Mouse (Mus musculus): Measurements from ENCODE around the gene Cep41.

The Cep41 gene

DNA sequence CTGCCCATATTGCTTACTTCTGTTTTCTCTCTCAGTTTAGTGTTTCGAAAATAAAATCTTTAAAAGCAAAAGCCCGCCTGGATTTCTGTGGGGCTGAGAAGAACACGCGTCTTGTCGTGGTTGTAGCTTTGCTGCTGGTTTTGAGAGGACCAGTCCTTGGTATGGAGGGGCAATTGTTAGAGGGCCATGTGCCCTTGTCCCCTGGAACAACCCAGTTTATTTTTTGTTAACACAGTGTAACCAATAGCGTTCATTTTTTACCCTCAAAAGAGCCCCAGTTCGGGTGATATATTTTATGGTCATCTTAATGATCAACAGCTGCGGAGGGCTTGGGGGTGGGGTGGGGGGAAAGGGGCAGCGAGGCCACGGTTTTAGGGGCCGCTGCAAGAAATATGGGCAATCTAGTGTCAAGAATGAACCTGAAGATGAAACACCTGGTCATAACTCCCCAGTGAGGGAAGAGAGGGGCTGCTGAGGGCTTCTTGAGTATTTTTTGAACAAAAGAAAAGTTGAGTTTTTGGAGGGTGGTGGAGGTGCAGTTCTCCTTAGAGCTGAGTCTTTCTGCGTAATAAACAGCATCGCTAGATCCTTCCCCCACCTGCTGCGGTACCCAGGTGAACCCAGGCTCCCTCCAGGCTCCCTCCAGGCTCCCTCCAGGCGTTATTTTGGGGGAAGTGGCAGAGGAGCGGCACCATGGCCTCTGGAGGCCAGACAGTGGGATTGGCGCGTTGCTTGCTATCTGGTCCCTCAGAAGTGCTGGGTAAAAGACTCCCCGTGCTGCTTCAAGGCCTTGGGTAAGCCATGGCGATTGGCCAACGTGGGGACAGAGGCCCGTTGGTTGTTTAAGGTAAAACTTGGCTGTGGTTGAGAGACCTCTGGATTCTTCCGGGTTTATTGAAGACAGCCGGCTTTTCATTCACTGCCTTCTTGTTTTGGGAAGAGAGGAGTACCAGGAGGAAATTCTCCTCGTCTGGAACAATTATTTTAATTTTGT, 17.1 kb upstream of the Cep41 start:
- no peak for DNase-seq (ENCODE audit: low spot score)

- peak; percentile 27 for DNase-seq (ENCODE audit: low spot score)
These were observed 15.6 kb upstream of the Cep41 start for GRCm38 (mm10) chr6:30709115-30709514.

- no peak for DNase-seq (ENCODE audit: low spot score)
These were observed 10.5 kb upstream of the Cep41 start for GRCm38 (mm10) chr6:30703977-30704602.

DNA sequence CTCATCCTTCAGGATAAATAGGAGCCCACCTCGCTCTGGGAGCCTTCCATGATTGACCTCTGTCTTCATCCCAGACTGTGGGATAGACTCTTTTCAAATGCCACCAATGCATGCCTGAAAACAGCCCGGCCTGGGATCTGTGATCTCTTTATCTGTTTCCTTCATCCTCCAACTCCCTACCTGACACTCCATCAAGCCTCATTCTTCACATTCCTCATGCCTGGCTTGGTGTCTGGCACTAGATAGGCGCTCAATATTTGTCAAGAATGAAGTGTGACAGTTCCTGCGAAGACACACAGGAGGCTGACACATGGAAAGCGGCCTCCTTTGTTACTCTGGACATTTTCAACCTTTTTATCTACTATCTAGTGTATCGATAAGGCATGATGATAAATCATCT, 9.9 kb upstream of the Cep41 start:
- no peak for DNase-seq (ENCODE audit: low spot score)

DNA sequence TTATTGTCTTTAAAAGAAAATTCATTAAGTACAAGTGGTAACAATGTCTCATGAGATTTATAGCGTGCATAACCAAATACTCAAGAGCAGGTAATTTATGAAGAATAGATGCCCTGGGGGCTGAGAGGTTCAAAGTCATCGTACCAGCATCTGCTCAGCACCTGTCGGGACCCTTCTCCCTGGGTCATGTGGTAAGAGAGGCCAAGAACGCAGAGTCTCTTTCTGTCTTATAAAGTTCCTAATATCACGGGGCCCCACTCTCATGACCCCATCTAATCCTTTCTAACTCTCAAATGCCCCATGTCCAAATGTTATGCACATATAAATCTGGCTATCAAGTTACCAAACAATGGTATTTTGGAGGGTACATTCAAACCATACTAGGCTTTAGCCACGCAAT, 9.3 kb upstream of the Cep41 start:
- no peak for DNase-seq (ENCODE audit: low spot score)

- no peak for DNase-seq (ENCODE audit: low spot score)
These were observed 6.6 kb upstream of the Cep41 start for GRCm38 (mm10) chr6:30700182-30700581.

GRCm38 (mm10) chr6:30698036-30698435, 4.5 kb upstream of the Cep41 start:
- no peak for DNase-seq (ENCODE audit: low spot score)

GRCm38 (mm10) chr6:30697464-30697863, 3.9 kb upstream of the Cep41 start:
- no peak for DNase-seq (ENCODE audit: low spot score)

GRCm38 (mm10) chr6:30695124-30695523, 1.6 kb upstream of the Cep41 start:
- no peak for DNase-seq (ENCODE audit: low spot score)

- DNase-seq (ENCODE audit: low spot score), result no peak
These were observed 660 bp upstream of the Cep41 start for GRCm38 (mm10) chr6:30694209-30694608.

GRCm38 (mm10) chr6:30692826-30693225, 723 bp downstream of the Cep41 start:
- no peak for DNase-seq (ENCODE audit: low spot score)

DNA sequence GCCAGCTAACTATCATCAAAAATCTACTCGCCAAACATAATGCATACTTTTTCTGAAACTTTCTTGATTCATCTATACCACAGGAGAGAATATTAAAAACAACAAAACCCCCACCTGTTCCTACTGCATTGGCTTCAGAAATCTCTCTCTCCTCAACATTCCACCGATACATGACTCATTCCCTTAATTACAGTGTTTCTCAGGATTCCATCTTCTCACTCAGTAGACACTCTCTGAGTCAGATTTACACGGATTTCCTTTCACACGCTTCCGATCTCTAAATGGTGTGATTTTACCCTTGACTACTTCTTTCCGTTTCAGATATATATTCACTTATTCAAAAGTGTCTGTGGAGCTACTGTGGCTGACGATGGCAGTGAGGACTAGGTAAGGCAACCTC, 6.4 kb downstream of the Cep41 start:
- no peak for DNase-seq (ENCODE audit: low spot score)

DNA sequence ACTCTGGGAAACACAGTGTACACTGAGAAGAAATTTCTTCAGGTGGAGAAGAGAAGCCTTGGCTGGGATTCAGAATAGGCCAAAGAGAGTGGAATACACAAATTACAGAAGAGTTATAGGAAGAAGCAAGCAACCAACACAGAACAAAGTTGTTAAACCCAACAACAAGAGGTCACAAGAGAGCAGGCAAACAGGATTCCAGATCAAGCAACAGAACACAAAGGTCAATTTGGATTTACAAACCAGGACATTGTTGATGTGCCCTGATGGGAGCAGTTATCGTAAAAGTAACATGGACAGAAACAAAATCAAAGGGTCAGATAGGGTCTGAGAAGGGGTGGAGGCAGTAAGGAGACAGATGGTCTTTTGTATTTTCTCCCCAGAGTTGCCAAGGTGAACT, 9.0 kb downstream of the Cep41 start:
- DNase-seq (ENCODE audit: low spot score), result no peak

- DNase-seq (ENCODE audit: low spot score), result peak; percentile 32
These were observed 11.3 kb downstream of the Cep41 start for GRCm38 (mm10) chr6:30681935-30682900.

DNA sequence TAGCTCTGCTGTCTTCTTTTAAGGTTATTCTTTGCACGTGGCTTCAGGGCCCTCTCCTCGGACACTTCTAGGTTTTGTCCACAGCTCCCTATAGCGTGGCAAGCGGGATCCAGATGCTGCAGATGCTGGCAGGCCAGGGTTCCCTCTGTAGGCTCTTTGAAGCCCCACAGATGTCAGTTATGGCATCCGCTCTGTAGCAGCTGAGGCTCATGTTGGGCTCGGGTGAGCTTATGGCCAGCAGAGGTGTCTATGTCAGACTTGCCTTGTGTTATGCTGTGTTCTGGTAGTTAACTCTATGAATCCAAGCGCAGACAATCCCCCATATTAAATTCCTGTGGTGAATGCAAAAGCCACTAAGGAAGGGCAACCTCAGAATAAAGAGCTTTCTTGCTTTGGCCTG, 13.1 kb downstream of the Cep41 start:
- DNase-seq (ENCODE audit: low spot score), result no peak

GRCm38 (mm10) chr6:30679567-30679966, 14.0 kb downstream of the Cep41 start:
- DNase-seq (ENCODE audit: low spot score), result no peak

- peak; percentile 42 for DNase-seq (ENCODE audit: low spot score)
These were observed 15.1 kb downstream of the Cep41 start for GRCm38 (mm10) chr6:30678482-30678881.

- DNase-seq (ENCODE audit: low spot score), result no peak
These were observed 16.0 kb downstream of the Cep41 start for GRCm38 (mm10) chr6:30677591-30677990.

- no peak for DNase-seq (ENCODE audit: low spot score)
These were observed 17.0 kb downstream of the Cep41 start for GRCm38 (mm10) chr6:30676506-30676905.

- DNase-seq (ENCODE audit: low spot score), result peak; percentile 51
These were observed 18.2 kb downstream of the Cep41 start for GRCm38 (mm10) chr6:30675281-30675771.

DNA sequence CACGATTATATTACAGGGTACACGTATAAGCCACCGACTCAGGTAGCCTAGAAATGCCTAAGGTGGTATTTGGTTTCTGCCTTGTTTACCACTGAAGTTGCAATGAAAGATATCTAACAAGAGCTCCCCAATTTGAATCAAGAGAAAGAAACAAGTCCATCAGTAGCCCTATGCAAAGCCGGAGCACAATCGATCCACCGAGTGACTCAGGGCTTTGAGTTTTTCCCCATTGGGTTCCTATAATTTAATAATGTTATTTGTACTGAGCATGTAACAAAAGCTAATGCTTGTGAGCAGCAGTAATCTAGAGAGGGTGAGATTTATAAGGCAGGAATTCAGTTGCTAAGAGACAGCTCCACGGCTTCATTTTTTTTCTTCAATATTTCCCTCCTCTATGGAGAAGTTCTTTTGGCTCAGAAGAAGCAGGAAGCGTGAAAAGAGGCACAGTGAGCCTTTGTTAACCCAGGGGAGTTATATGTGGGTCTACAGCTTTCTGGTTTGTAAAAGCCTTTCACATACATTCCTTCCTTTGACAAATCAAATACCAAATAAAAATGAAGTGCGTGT, 18.8 kb downstream of the Cep41 start:
- DNase-seq (ENCODE audit: low spot score), result peak; percentile 48
